Mouse (Mus musculus) E14TG2a.4 (cell line): ENCODE measurements at regions not wholly inside any gene's neighbourhood (a gene's known extent, or its start where the extent isn't known, plus 50 kb on each side); places are given as distances from the start of the nearest gene placed in this dataset.

Experiments
- CTCF ChIP-seq: conservative IDR thresholded peaks from 2 replicates; pipeline ENCODE4 v1.5.1; 2014; ENCODE audit warnings: low read length
- NANOG ChIP-seq: IDR thresholded peaks from 2 replicates; pipeline ENCODE4 v1.6.1; 2014; ENCODE audit warnings: borderline replicate concordance, low read length, mixed read lengths
- POU5F1 ChIP-seq: IDR thresholded peaks from 2 replicates; pipeline ENCODE4 v1.6.1; 2014; ENCODE audit warnings: low read length, borderline replicate concordance

- TF ChIP-seq CTCF, result no peak
- no peak for TF ChIP-seq NANOG
- no peak for TF ChIP-seq POU5F1
These were observed 108.6 kb downstream of the Zfp706 start for GRCm38 (mm10) chr15:36898857-36899523.
